Mouse (Mus musculus) C2C12 (cell line): ENCODE results near the gene Ndufb3. TPM values are rescaled to one million over a fixed set of nuclear protein-coding genes. Genes with fewer than 3 reads are reported as not detected.
"Not testable (repeated sequence)": the region's sequence is repeated elsewhere in the genome, so short reads cannot be mapped to it uniquely, and the experiment has no call there.

Experiments used
- H3K27me3 ChIP-seq: one replicate; pipeline ENCODE4 v1.6.1; 2011; ENCODE audit not compliant: control insufficient read depth, insufficient read depth, insufficient read length
- H3K36me3 ChIP-seq: one replicate; pipeline ENCODE4 v1.6.1; 2011; ENCODE audit not compliant: control insufficient read depth, insufficient read depth
- H3K4me3 ChIP-seq: one replicate; pipeline ENCODE4 v1.5.1; 2011; ENCODE audit warnings: mild to moderate bottlenecking, control low read depth; ENCODE audit not compliant: poor library complexity, insufficient read depth, severe bottlenecking
- H3K79me2 ChIP-seq: one replicate; pipeline ENCODE4 v1.6.1; 2011; ENCODE audit not compliant: control insufficient read depth, insufficient read depth
- H3K79me3 ChIP-seq: one replicate; pipeline ENCODE4 v1.6.1; 2011; ENCODE audit warnings: low read depth, control low read depth
- H3ac ChIP-seq: one replicate; pipeline ENCODE3; 2011; ENCODE audit warnings: low read depth; ENCODE audit not compliant: control insufficient read depth, insufficient read length
- CEBPB ChIP-seq: IDR thresholded peaks from one replicate; pipeline ENCODE4 v1.6.1; 2011; ENCODE audit warnings: low read depth, mild to moderate bottlenecking, control low read depth, moderate library complexity
- CTCF ChIP-seq: IDR thresholded peaks from one replicate; pipeline ENCODE4 v1.5.1; 2011; ENCODE audit not compliant: control insufficient read depth, insufficient read depth, insufficient read length
- FOSL1 ChIP-seq: IDR thresholded peaks from one replicate; pipeline ENCODE4 v1.8.0; 2011; ENCODE audit warnings: mild to moderate bottlenecking, low read length; ENCODE audit not compliant: poor library complexity, insufficient read depth, severe bottlenecking
- MAX ChIP-seq: IDR thresholded peaks from one replicate; pipeline ENCODE4 v1.6.1; 2011; ENCODE audit warnings: mild to moderate bottlenecking, control low read depth
- MYOD1 ChIP-seq: IDR thresholded peaks from one replicate; pipeline ENCODE4 v1.6.1; 2011; ENCODE audit warnings: low read depth; ENCODE audit not compliant: control insufficient read depth, insufficient read length
- MYOG ChIP-seq: IDR thresholded peaks from one replicate; pipeline ENCODE4 v1.6.1; 2011; ENCODE audit not compliant: control insufficient read depth, insufficient read length; ENCODE audit errors: extremely low read depth
- USF1 ChIP-seq: IDR thresholded peaks from one replicate; pipeline ENCODE4 v1.6.1; 2011; ENCODE audit warnings: low read depth, mild to moderate bottlenecking, control low read depth, moderate library complexity
- long read RNA-seq, 2 experiments: library from polyadenylated mRNA; unstranded; transcript quantifications; one replicate each; pipeline ENCODE4 v2.0.0; 2019 to 2020
- polyA plus RNA-seq: library from polyadenylated mRNA; unstranded; fragments of >200 nt; fragmentation: generic; extraction: Trizol; gene quantifications from one replicate; pipeline ENCODE4 v1.2.1, GENCODE M21; 2012; ENCODE audit warnings: missing spikeins

Ndufb3 gene
- polyA plus RNA-seq: 123 TPM
- long read RNA-seq, experiment 1, transcript Ndufb3-201 (3 exons, 763 nt): major isoform, 96 of 99 reads
- long read RNA-seq, experiment 1, partial matches to known transcripts: 2 of 99 reads
- long read RNA-seq, experiment 1, other reads (novel, unspliced or antisense): 1 of 99 reads
- long read RNA-seq, experiment 2, partial matches to known transcripts: 8 of 11 reads
- long read RNA-seq, experiment 2, other reads (novel, unspliced or antisense): 0 of 11 reads

DNA sequence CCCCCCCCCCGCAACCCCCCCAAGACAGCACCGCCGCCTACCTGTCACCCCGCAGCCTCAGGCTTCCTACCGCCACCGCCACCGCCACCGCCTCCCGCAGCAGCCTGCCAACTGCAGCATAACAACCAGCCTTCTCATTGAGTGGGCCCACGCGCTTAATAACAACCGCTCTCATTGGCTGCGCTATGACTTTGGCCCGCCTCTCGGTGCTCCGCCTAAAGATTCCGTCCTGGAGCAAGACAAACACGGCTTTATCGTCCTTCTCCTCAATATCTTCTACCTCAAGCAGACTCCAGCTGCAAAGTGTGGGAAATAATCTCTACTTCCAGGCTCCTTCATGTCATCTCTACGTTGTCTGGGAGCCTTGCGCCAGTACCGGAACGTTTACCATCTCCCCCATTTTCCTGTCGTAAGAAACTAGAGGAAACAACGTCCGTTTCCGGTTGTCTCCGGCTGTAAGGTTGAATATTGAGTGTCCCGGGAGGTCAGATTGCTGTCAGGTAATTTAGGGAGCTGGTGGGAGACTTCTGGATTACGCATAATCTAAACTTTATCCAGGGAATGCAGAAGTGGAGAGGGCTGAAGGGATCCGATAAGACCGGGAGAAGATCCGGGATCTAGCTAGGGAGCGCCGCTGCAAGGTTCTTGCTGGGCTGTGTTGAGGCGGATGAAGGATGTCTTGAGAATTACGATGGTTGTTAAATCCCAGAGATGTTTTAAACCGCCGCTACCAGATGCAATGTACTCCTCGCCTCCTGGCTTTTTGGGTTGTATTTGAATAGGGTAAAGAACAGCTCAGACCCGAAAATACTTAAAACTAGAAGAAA is at the start of gene Ndufb3, which contains the start of gene Fam126b:
Ndufb3 (plus strand) TSS at position 214 of the 827 bp plus-strand sequence.
Fam126b (minus strand) TSS at position 153 of the 827 bp plus-strand sequence.
- Histone ChIP-seq H3K79me2 (peaks cover 89% of the 10 kb centered on the region), H3K27me3 (no peaks in the 10 kb centered on the region), H3ac (peak within 1 kb of the TSS; percentile 88), H3K79me3 (peaks cover 44% of the 10 kb centered on the region), H3K4me3 (peak within 1 kb of the TSS; percentile 93), H3K36me3 (peaks cover 8% of the 10 kb centered on the region)
- peak; percentile 16 for TF ChIP-seq MAX
- no peak for TF ChIP-seq USF1

DNA sequence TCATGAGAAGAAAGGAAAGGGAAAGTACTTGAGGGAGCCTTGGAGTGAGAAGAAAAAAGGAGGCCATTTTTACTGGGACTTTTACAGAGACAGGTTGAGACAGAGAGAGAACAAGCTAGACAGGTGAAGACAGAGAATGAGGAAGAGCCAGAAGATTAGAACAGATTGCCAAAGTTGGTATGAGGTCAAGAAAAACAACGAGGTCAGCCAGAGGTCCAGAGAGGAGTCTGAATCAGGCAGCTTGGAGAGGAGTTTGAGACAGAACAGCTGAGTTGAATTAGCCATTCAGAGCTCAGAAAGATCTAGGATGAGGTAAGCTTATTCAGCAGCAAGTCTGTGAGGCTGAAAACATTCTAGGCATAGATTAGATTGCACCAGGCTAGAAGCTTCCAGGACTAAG is 44.8 kb upstream of the Ndufb3 start:
- Histone ChIP-seq H3ac (no peak overlapping the region), H3K27me3 (no peaks in the 10 kb centered on the region), H3K79me2 (no peaks in the 10 kb centered on the region), H3K79me3 (no peaks in the 10 kb centered on the region), H3K4me3 (no peak overlapping the region), H3K36me3 (peaks cover 65% of the 10 kb centered on the region)
- TF ChIP-seq MYOD1 (no peak), MYOG (no peak), CTCF (no peak), MAX (no peak), CEBPB (no peak), FOSL1 (no peak), USF1 (no peak)

DNA sequence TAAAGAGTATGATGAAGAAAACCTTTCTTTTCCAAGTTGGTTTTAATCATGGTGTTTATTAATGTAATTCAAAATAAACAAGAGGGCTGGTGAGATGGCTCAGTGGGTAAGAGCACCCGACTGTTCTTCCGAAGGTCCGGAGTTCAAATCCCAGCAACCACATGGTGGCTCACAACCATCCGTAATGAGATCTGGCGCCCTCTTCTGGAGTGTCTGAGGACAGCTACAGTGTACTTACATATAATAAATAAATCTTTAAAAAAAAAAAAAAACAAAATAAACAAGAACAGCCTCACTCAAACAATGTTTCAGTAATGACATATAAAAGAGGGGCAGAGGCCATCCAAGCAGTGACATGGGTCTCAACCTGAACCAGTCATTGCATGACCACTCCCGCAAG is 25.8 kb upstream of the Ndufb3 start:
- H3K4me3 ChIP-seq, H3K79me2 ChIP-seq, H3ac ChIP-seq, H3K27me3 ChIP-seq, H3K79me3 ChIP-seq: not testable (repeated sequence)
- H3K36me3 ChIP-seq: peaks cover 19% of the 10 kb centered on the region

- peaks cover 2% of the 10 kb centered on the region for H3K79me3 ChIP-seq
- H3K79me2 ChIP-seq: peaks cover 5% of the 10 kb centered on the region
- no peaks in the 10 kb centered on the region for H3K27me3 ChIP-seq
- no peak overlapping the region for H3K4me3 ChIP-seq
- no peak for TF ChIP-seq FOSL1
- no peak for TF ChIP-seq MYOD1
- no peak for TF ChIP-seq MAX
- TF ChIP-seq USF1: no peak
- TF ChIP-seq MYOG: no peak
- no peak for TF ChIP-seq CEBPB
- no peak for TF ChIP-seq CTCF
- H3K36me3 ChIP-seq: peaks cover 15% of the 10 kb centered on the region
- H3ac ChIP-seq: no peak overlapping the region
Measured at GRCm38 (mm10) chr1:58562455-58562854, 23.7 kb upstream of the Ndufb3 start.

DNA sequence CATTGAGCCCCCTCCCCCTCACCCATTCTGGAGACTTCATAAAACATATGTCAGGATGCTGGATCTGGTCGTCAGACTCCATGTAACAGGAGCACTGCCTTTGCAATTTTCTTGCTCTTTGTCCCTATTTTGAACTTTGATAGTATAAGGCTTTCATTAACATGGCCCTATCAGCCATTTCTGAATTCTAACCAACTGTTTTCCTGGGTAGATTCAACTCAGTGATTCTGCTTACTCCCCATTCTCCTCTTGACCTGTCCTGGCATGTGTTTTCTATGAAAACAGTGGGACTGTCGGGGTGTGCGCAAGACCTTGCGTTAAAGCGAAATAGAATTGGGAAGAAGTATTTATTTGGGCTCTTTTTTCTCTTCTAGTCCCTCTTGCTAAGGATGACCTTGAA is 21.2 kb upstream of the Ndufb3 start:
- peaks cover 8% of the 10 kb centered on the region for H3K79me3 ChIP-seq
- TF ChIP-seq FOSL1: no peak
- no peak for TF ChIP-seq CEBPB
- no peak for TF ChIP-seq MYOG
- TF ChIP-seq USF1: no peak
- no peak overlapping the region for H3ac ChIP-seq
- no peak overlapping the region for H3K4me3 ChIP-seq
- peaks cover 13% of the 10 kb centered on the region for H3K36me3 ChIP-seq
- peaks cover 27% of the 10 kb centered on the region for H3K79me2 ChIP-seq
- H3K27me3 ChIP-seq: no peaks in the 10 kb centered on the region

DNA sequence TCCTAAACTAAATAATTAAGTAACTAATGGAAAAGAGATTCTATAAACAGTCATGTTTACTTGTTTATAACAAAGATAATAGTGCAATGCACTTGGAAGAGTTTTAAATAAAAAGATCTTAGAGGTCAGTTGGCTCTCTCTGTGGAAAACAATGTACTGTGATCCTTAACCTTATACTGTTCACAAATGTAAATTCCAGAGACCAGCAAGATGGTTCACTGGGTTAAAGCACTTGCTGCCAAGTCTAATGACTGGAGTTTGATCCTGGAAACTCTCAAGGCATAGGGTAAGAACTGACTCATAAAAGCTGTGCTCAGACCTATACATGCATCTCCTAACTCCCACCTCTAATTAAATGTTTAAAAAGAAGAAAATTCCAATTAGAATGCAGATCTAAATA is 19.6 kb upstream of the Ndufb3 start:
- peaks cover 12% of the 10 kb centered on the region for H3K79me3 ChIP-seq
- TF ChIP-seq MAX (no peak), MYOG (no peak), USF1 (no peak), FOSL1 (no peak), CEBPB (no peak), CTCF (no peak), MYOD1 (no peak)
- peaks cover 30% of the 10 kb centered on the region for H3K79me2 ChIP-seq
- H3ac ChIP-seq: no peak overlapping the region
- no peaks in the 10 kb centered on the region for H3K27me3 ChIP-seq
- no peak overlapping the region for H3K4me3 ChIP-seq
- H3K36me3 ChIP-seq: peaks cover 13% of the 10 kb centered on the region
